Mouse (Mus musculus) neutrophil, adult 5-6 weeks (primary cell): ENCODE data around the gene Zfp282. TPM values are rescaled to one million over a fixed set of nuclear protein-coding genes. Genes with fewer than 3 reads are reported as not detected.

Experiments used
- ATAC-seq: fragments of 151-379, 151-347 bp; 2 replicates; pipeline ENCODE4 v1.8.0; 2017; ENCODE audit warnings: mild to moderate bottlenecking, moderate TSS enrichment; ENCODE audit not compliant: insufficient number of reproducible peaks, poor library complexity, low FRiP score, severe bottlenecking; ENCODE audit errors: extremely low read depth
- total RNA-seq: library from RNA; stranded (forward); fragments of 200-1000 nt; gene quantifications from 2 replicates; pipeline ENCODE4 v1.2.3, GENCODE M21; 2017

Zfp282 gene
- total RNA-seq, 1 experiment from 2014 or later = 15.0 TPM

GRCm38 (mm10) chr6:47880166-47880565 lies 3.2 kb downstream of the Zfp282 start:
- no peak for ATAC-seq

- no peak for ATAC-seq
These were observed 11.9 kb downstream of the Zfp282 start for GRCm38 (mm10) chr6:47888812-47889383.

GRCm38 (mm10) chr6:47899416-47899815 lies 22.4 kb downstream of the Zfp282 start:
- no peak for ATAC-seq

GRCm38 (mm10) chr6:47903587-47903986 lies 26.6 kb downstream of the Zfp282 start:
- ATAC-seq = no peak

- ATAC-seq = no peak
These were observed 27.4 kb downstream of the Zfp282 start for GRCm38 (mm10) chr6:47904361-47904760.

GRCm38 (mm10) chr6:47904917-47905695 lies 28.1 kb downstream of the Zfp282 start:
- ATAC-seq = no peak

- ATAC-seq = no peak
These were observed 29.3 kb downstream of the Zfp282 start for GRCm38 (mm10) chr6:47906326-47906725.

GRCm38 (mm10) chr6:47909007-47909406 lies 32.0 kb downstream of the Zfp282 start:
- no peak for ATAC-seq

GRCm38 (mm10) chr6:47911650-47912049 lies 34.6 kb downstream of the Zfp282 start:
- no peak for ATAC-seq

- no peak for ATAC-seq
These were observed 36.0 kb downstream of the Zfp282 start for GRCm38 (mm10) chr6:47912991-47913390.

- ATAC-seq = no peak
These were observed 40.0 kb downstream of the Zfp282 start for GRCm38 (mm10) chr6:47917051-47917450.

- no peak for ATAC-seq
These were observed 41.8 kb downstream of the Zfp282 start for GRCm38 (mm10) chr6:47918768-47919274.

GRCm38 (mm10) chr6:47919646-47920446 lies 42.8 kb downstream of the Zfp282 start:
- no peak for ATAC-seq

- peak; percentile 93 for ATAC-seq
These were observed 43.7 kb downstream of the Zfp282 start, which contains the start of gene Zfp212 for GRCm38 (mm10) chr6:47920447-47921340. Gene Zfp212 (plus strand): TSS chr6:47920476.

- ATAC-seq = no peak
These were observed 65.5 kb downstream of the Zfp282 start for GRCm38 (mm10) chr6:47942461-47942860.

GRCm38 (mm10) chr6:47943021-47943691 lies 66.2 kb downstream of the Zfp282 start:
- ATAC-seq = peak; percentile 36; the same call in 1 of the 2 replicates

GRCm38 (mm10) chr6:47943721-47944120 lies 66.7 kb downstream of the Zfp282 start:
- ATAC-seq = no peak

GRCm38 (mm10) chr6:47947388-47947787 lies 70.4 kb downstream of the Zfp282 start:
- no peak for ATAC-seq
